Mouse (Mus musculus): ENCODE results near the gene Cox4i2. TPM values are rescaled to one million over a fixed set of nuclear protein-coding genes. Genes with fewer than 3 reads are reported as not detected.

The Cox4i2 gene
- 51.4 and 59.6 TPM in 2 replicates for polyA plus RNA-seq (2014; fragmentation: Nextera tagmentation; extraction: Ambion mirVana)

DNA sequence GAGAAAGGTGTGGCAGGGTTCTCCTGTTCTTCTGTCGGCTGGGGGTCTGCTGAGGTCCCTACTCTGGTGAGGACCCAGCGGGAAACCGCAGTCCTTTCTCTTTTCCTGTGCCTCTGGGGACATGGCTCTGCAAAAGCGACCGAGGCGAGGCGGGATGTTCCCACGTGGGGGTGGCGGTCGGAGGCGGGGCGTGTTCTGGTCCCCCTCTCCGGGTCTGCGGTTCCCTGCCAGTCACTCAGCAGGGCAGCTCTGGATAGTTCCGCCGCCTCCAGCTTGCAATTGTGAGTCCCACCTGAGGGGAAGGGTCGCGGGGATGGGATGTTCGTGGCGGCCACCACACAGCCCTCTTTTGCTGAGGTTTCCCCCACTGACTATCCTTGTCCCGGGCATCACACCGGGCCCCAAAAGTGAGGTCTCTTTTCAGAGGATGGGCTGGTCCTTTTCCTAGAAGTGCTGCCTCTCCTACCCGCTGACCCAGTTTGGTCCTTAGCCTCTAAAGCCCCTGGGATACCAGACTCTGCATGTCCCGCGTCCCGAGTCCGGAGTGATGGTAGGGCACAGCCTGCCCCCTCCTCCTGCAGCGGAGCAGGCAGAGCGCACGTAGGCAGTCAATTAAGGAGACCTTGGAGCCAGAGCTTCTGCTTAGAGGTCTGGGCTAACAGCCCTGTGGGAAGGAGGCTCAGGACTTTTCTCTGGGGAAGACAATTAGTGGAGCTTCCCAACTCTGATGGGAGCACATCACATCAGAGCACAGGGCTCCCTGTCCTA is at the start of gene Cox4i2:
TSS of gene Cox4i2 (plus strand) at position 230 of the 768 bp plus-strand sequence.
- 4% methylated on average over 30 of the region's 30 CpGs for WGBS
- H3K27me3 ChIP-seq (ENCODE audit: insufficient read depth, low read length): 0 out of 2 replicates have a peak, but pooled peaks cover 5% of the 10 kb centered on the region
- no peak for TF ChIP-seq CTCF (IDR thresholded peaks at IDR 0.05; ENCODE audit: low read depth)
- DNase-seq (peak; percentile 69), ATAC-seq (ENCODE audit: insufficient read depth) (peak; percentile 50; the same call in 1 of the 2 replicates)
- H3K4me3 ChIP-seq (ENCODE audit: low read depth, low read length): peak within 1 kb of the TSS; percentile 34
- H3K9me3 ChIP-seq (ENCODE audit: low read depth, low read length): no peaks in the 10 kb centered on the region
- H3K27ac ChIP-seq (ENCODE audit: low read depth): no peak within 1 kb of the TSS
- H3K36me3 ChIP-seq (ENCODE audit: insufficient read depth): no peaks in the 10 kb centered on the region
- H3K9ac ChIP-seq: peak within 1 kb of the TSS; percentile 41
- H3K4me1 ChIP-seq (ENCODE audit: insufficient read depth): peaks cover 11% of the 10 kb centered on the region
- peak within 1 kb of the TSS; percentile 68 for H3K4me2 ChIP-seq

DNA sequence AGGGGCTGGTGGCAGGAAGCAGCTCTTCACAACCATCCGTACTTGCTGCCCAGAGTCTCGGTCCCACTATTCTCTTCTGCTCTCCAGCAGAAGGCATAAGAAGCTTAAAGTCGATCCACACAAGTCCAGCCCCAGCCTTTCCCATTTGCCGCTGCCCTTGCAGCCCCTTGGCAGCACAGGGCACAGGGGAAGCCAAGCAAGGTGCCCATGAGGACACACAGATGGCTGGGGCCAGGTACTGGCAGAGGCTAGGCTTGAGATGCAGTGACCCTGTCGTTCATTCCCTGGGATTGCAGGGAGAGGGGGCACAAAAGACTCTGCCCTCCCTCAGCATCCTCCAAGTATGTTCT is 49.7 kb upstream of the Cox4i2 start:
- TF ChIP-seq CTCF (IDR thresholded peaks at IDR 0.05; ENCODE audit: low read depth): no peak
- DNase-seq: no peak
- no peak for ATAC-seq (ENCODE audit: insufficient read depth)
- H3K9me3 ChIP-seq (ENCODE audit: low read depth, low read length): no peaks in the 10 kb centered on the region
- no peaks in the 10 kb centered on the region for H3K27me3 ChIP-seq (ENCODE audit: insufficient read depth, low read length)
- no peak overlapping the region for H3K4me3 ChIP-seq (ENCODE audit: low read depth, low read length)
- 84% methylated on average over 5 of the region's 5 CpGs for WGBS
- no peak overlapping the region for H3K4me2 ChIP-seq
- peaks cover 72% of the 10 kb centered on the region for H3K36me3 ChIP-seq (ENCODE audit: insufficient read depth)
- H3K4me1 ChIP-seq (ENCODE audit: insufficient read depth): peaks cover 19% of the 10 kb centered on the region
- no peak overlapping the region for H3K9ac ChIP-seq
- no peak overlapping the region for H3K27ac ChIP-seq (ENCODE audit: low read depth)

DNA sequence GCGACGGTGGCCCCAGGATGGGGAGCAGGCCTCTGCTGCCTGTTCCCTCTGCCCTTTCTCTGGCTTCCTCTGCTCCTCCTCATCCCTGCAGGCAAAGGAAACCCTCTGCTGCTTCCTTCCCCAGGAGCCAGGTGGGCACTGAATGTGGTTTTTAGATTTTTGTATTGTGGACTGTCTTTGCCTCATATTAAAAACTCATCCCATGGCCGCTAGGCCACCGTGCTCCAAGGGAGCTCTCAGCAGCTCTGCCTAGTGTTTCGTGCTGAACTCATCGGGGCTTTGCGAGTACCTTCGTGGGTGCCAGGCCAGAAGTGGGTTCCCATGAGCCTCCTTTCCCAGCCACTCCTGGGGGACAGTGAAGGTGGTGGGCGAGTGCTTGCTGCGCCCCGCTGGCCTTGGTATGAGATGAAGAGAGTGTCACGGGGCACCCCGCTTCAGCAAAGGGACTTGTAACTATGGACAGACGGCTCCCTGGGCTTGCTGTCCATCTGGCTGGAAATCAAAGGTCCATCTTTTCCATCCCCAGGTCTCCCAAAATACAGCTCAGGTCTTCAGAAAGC is 49.1 kb upstream of the Cox4i2 start:
- no peak for DNase-seq
- Histone ChIP-seq H3K36me3 (ENCODE audit: insufficient read depth) (peaks cover 65% of the 10 kb centered on the region), H3K9ac (no peak overlapping the region), H3K4me1 (ENCODE audit: insufficient read depth) (peaks cover 19% of the 10 kb centered on the region), H3K27me3 (ENCODE audit: insufficient read depth, low read length) (no peaks in the 10 kb centered on the region), H3K4me3 (ENCODE audit: low read depth, low read length) (no peak overlapping the region), H3K27ac (ENCODE audit: low read depth) (no peak overlapping the region), H3K9me3 (ENCODE audit: low read depth, low read length) (no peaks in the 10 kb centered on the region), H3K4me2 (no peak overlapping the region)
- no peak for TF ChIP-seq CTCF (IDR thresholded peaks at IDR 0.05; ENCODE audit: low read depth)
- WGBS: 84% methylated on average over 14 of the region's 14 CpGs
- ATAC-seq (ENCODE audit: insufficient read depth): no peak

DNA sequence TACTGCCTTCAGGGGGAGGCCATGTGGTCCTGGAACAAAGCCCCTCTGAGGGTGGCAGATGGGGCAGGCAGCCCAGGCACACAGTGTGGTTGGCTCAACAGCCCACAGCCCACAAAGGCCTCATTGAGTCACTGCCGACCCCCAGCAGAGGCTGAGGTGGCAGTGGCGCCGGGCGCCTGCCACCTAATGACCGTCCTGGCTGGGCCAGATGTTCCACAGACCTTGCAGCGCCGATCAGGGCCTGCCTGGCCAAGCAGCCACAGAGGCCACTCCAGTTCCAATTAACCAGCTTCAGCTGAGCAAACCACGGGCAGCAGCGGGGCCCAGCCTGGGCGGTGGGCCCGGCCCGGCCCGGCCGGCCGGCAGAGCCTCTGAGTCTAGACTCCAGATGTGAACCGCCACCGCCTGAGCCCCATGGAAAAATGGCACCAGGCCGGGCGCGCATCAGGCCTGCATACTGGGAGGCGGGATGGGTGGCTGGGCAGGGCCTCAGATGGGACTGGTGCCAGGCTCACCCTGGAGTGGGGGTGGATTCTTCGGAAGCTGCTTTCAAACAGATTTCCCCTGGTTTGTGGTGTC is 47.9 kb upstream of the Cox4i2 start:
- TF ChIP-seq CTCF (IDR thresholded peaks at IDR 0.05; ENCODE audit: low read depth): no peak
- H3K27me3 ChIP-seq (ENCODE audit: insufficient read depth, low read length): no peaks in the 10 kb centered on the region
- H3K27ac ChIP-seq (ENCODE audit: low read depth): peak overlapping the region; percentile 94
- peak overlapping the region; percentile 7; the same call in 1 of the 2 replicates for H3K9ac ChIP-seq
- H3K9me3 ChIP-seq (ENCODE audit: low read depth, low read length): no peaks in the 10 kb centered on the region
- whole genome bisulfite sequencing: 64% methylated on average over 22 of the region's 22 CpGs
- ATAC-seq (ENCODE audit: insufficient read depth) (peak; percentile 36), DNase-seq (peak; percentile 80)
- peaks cover 19% of the 10 kb centered on the region for H3K4me1 ChIP-seq (ENCODE audit: insufficient read depth)
- peaks cover 53% of the 10 kb centered on the region for H3K36me3 ChIP-seq (ENCODE audit: insufficient read depth)
- H3K4me2 ChIP-seq: no peak overlapping the region
- no peak overlapping the region for H3K4me3 ChIP-seq (ENCODE audit: low read depth, low read length)

DNA sequence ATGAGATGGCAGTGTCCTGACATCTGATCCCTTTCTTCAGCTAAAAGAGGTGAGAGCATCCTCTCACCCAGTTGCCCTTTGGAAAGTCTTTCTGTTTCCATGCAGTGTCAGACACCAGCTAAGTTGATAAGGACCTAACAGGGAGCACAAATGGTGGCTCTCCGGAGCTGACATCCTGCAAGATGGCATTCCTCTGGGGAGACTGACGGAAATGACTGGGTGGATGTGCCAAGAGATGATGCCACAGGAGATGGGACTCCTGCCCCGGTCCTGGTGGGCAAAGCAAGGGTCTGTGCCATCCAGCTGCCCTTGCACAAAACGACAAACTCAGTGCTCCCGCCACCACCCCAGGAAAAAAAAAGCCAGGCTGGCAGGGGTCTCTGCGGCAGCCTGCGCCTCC is 46.8 kb upstream of the Cox4i2 start:
- Histone ChIP-seq H3K4me3 (ENCODE audit: low read depth, low read length) (peak overlapping the region; percentile 40), H3K9ac (peak overlapping the region; percentile 61), H3K4me2 (peak overlapping the region; percentile 75), H3K36me3 (ENCODE audit: insufficient read depth) (peaks cover 42% of the 10 kb centered on the region), H3K27ac (ENCODE audit: low read depth) (peak overlapping the region; percentile 94), H3K27me3 (ENCODE audit: insufficient read depth, low read length) (no peaks in the 10 kb centered on the region), H3K4me1 (ENCODE audit: insufficient read depth) (peaks cover 19% of the 10 kb centered on the region), H3K9me3 (ENCODE audit: low read depth, low read length) (no peaks in the 10 kb centered on the region)
- DNase-seq (no peak), ATAC-seq (ENCODE audit: insufficient read depth) (peak; percentile 18)
- TF ChIP-seq CTCF (IDR thresholded peaks at IDR 0.05; ENCODE audit: low read depth): no peak
- WGBS: 14% methylated on average over 7 of the region's 7 CpGs

DNA sequence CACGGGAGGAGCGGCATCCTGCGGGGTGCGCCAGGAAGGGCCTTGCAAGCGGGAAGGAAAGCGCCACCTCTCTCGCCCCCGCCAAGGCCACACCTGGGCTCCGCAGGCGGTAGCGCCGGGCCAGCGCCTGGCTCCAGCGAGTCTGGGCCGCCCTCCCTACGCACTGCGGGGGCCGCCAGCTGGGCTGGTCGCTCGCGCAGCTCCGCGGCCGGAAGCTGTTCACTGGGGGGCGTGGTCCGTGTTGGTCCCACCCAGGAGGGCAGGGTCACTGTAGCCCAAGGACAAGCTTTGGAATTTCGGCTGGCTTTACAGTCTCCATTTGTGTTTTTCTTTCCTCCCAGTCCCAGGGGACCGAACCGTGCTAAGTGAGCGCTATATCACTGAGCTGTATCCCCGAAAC is 46.3 kb upstream of the Cox4i2 start:
- TF ChIP-seq CTCF (IDR thresholded peaks at IDR 0.05; ENCODE audit: low read depth): no peak
- peak; percentile 96 for ATAC-seq (ENCODE audit: insufficient read depth)
- WGBS: 2% methylated on average over 31 of the region's 31 CpGs

DNA sequence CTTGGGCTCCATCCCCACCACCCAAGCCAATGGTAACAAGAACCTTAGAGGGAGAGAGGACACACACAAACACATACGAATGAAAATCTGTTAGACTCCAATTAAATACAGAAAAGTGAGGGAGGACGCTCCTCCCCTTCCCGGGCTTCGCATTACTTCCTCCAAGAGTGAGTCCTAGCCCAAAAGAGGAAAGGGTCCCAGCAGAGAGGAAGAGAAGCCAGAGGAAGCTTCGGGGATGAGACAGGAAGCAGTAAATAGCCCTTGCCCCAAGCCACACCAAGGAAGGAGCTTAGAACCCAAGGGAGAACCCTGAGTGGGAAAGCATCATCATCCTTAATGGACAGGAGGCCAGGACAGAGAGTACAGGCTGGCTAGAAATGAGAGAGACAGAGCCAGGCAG is 44.9 kb upstream of the Cox4i2 start:
- 84% methylated on average over 5 of the region's 5 CpGs for WGBS
- no peak for DNase-seq
- no peak overlapping the region for H3K27ac ChIP-seq (ENCODE audit: low read depth)

More for the DNA sequence above, 46.3 kb upstream of the Cox4i2 start:
- Histone ChIP-seq H3K4me2 (peak overlapping the region; percentile 75), H3K36me3 (ENCODE audit: insufficient read depth) (peaks cover 38% of the 10 kb centered on the region), H3K4me3 (ENCODE audit: low read depth, low read length) (peak overlapping the region; percentile 40), H3K9me3 (ENCODE audit: low read depth, low read length) (no peaks in the 10 kb centered on the region), H3K27ac (ENCODE audit: low read depth) (peak overlapping the region; percentile 94), H3K4me1 (ENCODE audit: insufficient read depth) (peaks cover 19% of the 10 kb centered on the region), H3K27me3 (ENCODE audit: insufficient read depth, low read length) (no peaks in the 10 kb centered on the region), H3K9ac (peak overlapping the region; percentile 61)
- peak; percentile 97 for DNase-seq

More for the DNA sequence above, 44.9 kb upstream of the Cox4i2 start:
- Histone ChIP-seq H3K9me3 (ENCODE audit: low read depth, low read length) (no peaks in the 10 kb centered on the region), H3K9ac (no peak overlapping the region), H3K27me3 (ENCODE audit: insufficient read depth, low read length) (no peaks in the 10 kb centered on the region), H3K36me3 (ENCODE audit: insufficient read depth) (peaks cover 24% of the 10 kb centered on the region), H3K4me1 (ENCODE audit: insufficient read depth) (peaks cover 19% of the 10 kb centered on the region), H3K4me3 (ENCODE audit: low read depth, low read length) (no peak overlapping the region), H3K4me2 (no peak overlapping the region)
- ATAC-seq (ENCODE audit: insufficient read depth): no peak
- no peak for TF ChIP-seq CTCF (IDR thresholded peaks at IDR 0.05; ENCODE audit: low read depth)

All from lung, embryonic 14.5 days (tissue).